Mouse (Mus musculus) midbrain, embryonic 15.5 days (tissue): ENCODE data around the gene Bbc3. TPM values are rescaled to one million over a fixed set of nuclear protein-coding genes. Genes with fewer than 3 reads are reported as not detected.

Experiments
- ATAC-seq: fragments of 200-750 bp; cut with Nextera tagmentation; replicated peaks from 2 replicates; pipeline ENCODE4 v1.8.0; 2017; ENCODE audit warnings: moderate TSS enrichment
- H3K27ac ChIP-seq: fragments of 300-500 bp; sonication (generic); 2 replicates; pipeline ENCODE4 v1.5.1; 2015; ENCODE audit warnings: mild to moderate bottlenecking, inconsistent platforms
- H3K27me3 ChIP-seq: fragments of 300-500 bp; sonication (generic); replicated peaks from 2 replicates; pipeline ENCODE4 v1.6.1; 2015; ENCODE audit warnings: inconsistent platforms
- H3K36me3 ChIP-seq: fragments of 300-500 bp; sonication (generic); replicated peaks from 2 replicates; pipeline ENCODE4 v1.6.1; 2015; ENCODE audit warnings: inconsistent platforms
- H3K4me1 ChIP-seq: fragments of 300-500 bp; sonication (generic); 2 replicates; pipeline ENCODE4 v1.6.1; 2015; ENCODE audit warnings: inconsistent platforms
- H3K4me2 ChIP-seq: fragments of 300-500 bp; sonication (generic); 2 replicates; pipeline ENCODE4 v1.6.1; 2015; ENCODE audit warnings: inconsistent platforms, mild to moderate bottlenecking, moderate library complexity
- H3K4me3 ChIP-seq: fragments of 300-500 bp; sonication (generic); 2 replicates; pipeline ENCODE4 v1.5.1; 2015; ENCODE audit warnings: mild to moderate bottlenecking, inconsistent platforms
- H3K9ac ChIP-seq: fragments of 300-500 bp; sonication (generic); 2 replicates; pipeline ENCODE4 v1.6.1; 2015; ENCODE audit warnings: mild to moderate bottlenecking, inconsistent platforms
- H3K9me3 ChIP-seq: fragments of 300-500 bp; sonication (generic); 2 replicates; pipeline ENCODE4 v1.6.1; 2016; ENCODE audit warnings: inconsistent platforms
- WGBS: fragments of 180-500 bp; shearing (Covaris S2); methylation state at CpG from one replicate; pipeline ENCODE4 v1.1.7; 2015; ENCODE audit warnings: mixed read lengths; 5-methylcytosine and 5-hydroxymethylcytosine counted together
- polyA plus RNA-seq: library from polyadenylated mRNA; unstranded; fragments of >200 nt; fragmentation: Nextera tagmentation; extraction: Ambion mirVana; gene quantifications from 2 replicates; pipeline ENCODE4 v1.2.1, GENCODE M21; 2015

The Bbc3 gene
- polyA plus RNA-seq, 1 experiment from 2014 or later, result 35.0 TPM

- Histone ChIP-seq H3K9ac (no peak overlapping the region), H3K4me2 (no peak overlapping the region), H3K27me3 (no peaks in the 10 kb centered on the region), H3K27ac (0 out of 2 replicates have a peak overlapping the region, but pooled peaks have one; percentile 9), H3K4me1 (peaks cover 2% of the 10 kb centered on the region; the same call in 1 of the 2 replicates), H3K9me3 (no peaks in the 10 kb centered on the region), H3K36me3 (peaks cover 20% of the 10 kb centered on the region; the same call in 1 of the 2 replicates), H3K4me3 (no peak overlapping the region)
- ATAC-seq, result peak; percentile 60
- WGBS, result 30% methylated on average over 8 of the region's 8 CpGs
Measured at GRCm38 (mm10) chr7:16325920-16326606, 17.9 kb downstream of the Bbc3 start.

GRCm38 (mm10) chr7:16326607-16326971 lies 18.4 kb downstream of the Bbc3 start:
- Histone ChIP-seq H3K9ac (no peak overlapping the region), H3K4me2 (no peak overlapping the region), H3K27ac (no peak overlapping the region), H3K4me1 (peaks cover 2% of the 10 kb centered on the region; the same call in 1 of the 2 replicates), H3K27me3 (no peaks in the 10 kb centered on the region), H3K36me3 (peaks cover 22% of the 10 kb centered on the region; the same call in 1 of the 2 replicates), H3K4me3 (no peak overlapping the region), H3K9me3 (no peaks in the 10 kb centered on the region)
- WGBS, result 93% methylated on average over 2 of the region's 2 CpGs
- no peak for ATAC-seq

GRCm38 (mm10) chr7:16329146-16329545 lies 21.0 kb downstream of the Bbc3 start:
- Histone ChIP-seq H3K4me1 (peaks cover 2% of the 10 kb centered on the region; the same call in 1 of the 2 replicates), H3K4me3 (no peak overlapping the region), H3K27me3 (no peaks in the 10 kb centered on the region), H3K27ac (no peak overlapping the region), H3K9ac (no peak overlapping the region), H3K4me2 (no peak overlapping the region), H3K36me3 (peaks cover 26% of the 10 kb centered on the region; the same call in 1 of the 2 replicates), H3K9me3 (no peaks in the 10 kb centered on the region)
- no peak for ATAC-seq
- 85% methylated on average over 3 of the region's 3 CpGs for WGBS

- H3K4me3 ChIP-seq, result no peak overlapping the region
- no peak for ATAC-seq
- no peaks in the 10 kb centered on the region for H3K27me3 ChIP-seq
- 83% methylated on average over 2 of the region's 2 CpGs for WGBS
- no peaks in the 10 kb centered on the region for H3K9me3 ChIP-seq
- no peak overlapping the region for H3K27ac ChIP-seq
- no peak overlapping the region for H3K4me2 ChIP-seq
- H3K9ac ChIP-seq, result no peak overlapping the region
- peaks cover 4% of the 10 kb centered on the region; the same call in 1 of the 2 replicates for H3K36me3 ChIP-seq
- H3K4me1 ChIP-seq, result no peaks in the 10 kb centered on the region
Measured at GRCm38 (mm10) chr7:16337733-16338132, 29.5 kb downstream of the Bbc3 start.

- H3K4me2 ChIP-seq, result no peak overlapping the region
- H3K9ac ChIP-seq, result no peak overlapping the region
- H3K27me3 ChIP-seq, result no peaks in the 10 kb centered on the region
Measured at GRCm38 (mm10) chr7:16344598-16344997, 36.4 kb downstream of the Bbc3 start.

GRCm38 (mm10) chr7:16345297-16345696 lies 37.1 kb downstream of the Bbc3 start:
- H3K4me2 ChIP-seq, result no peak overlapping the region
- no peak overlapping the region for H3K4me3 ChIP-seq
- no peak overlapping the region for H3K9ac ChIP-seq
- WGBS, result 86% methylated on average over 4 of the region's 4 CpGs
- H3K9me3 ChIP-seq, result no peaks in the 10 kb centered on the region
- H3K36me3 ChIP-seq, result peaks cover 3% of the 10 kb centered on the region; the same call in 1 of the 2 replicates
- H3K4me1 ChIP-seq, result no peaks in the 10 kb centered on the region
- no peak for ATAC-seq
- no peaks in the 10 kb centered on the region for H3K27me3 ChIP-seq
- H3K27ac ChIP-seq, result no peak overlapping the region

More at GRCm38 (mm10) chr7:16344598-16344997, 36.4 kb downstream of the Bbc3 start:
- Histone ChIP-seq H3K4me1 (no peaks in the 10 kb centered on the region), H3K27ac (no peak overlapping the region), H3K4me3 (no peak overlapping the region), H3K9me3 (no peaks in the 10 kb centered on the region), H3K36me3 (peaks cover 3% of the 10 kb centered on the region; the same call in 1 of the 2 replicates)
- ATAC-seq, result no peak
- WGBS, result 84% methylated on average over 3 of the region's 3 CpGs

- Histone ChIP-seq H3K9ac (no peak overlapping the region), H3K27ac (no peak overlapping the region), H3K27me3 (no peaks in the 10 kb centered on the region), H3K4me1 (no peaks in the 10 kb centered on the region), H3K4me3 (no peak overlapping the region), H3K9me3 (no peaks in the 10 kb centered on the region), H3K4me2 (no peak overlapping the region), H3K36me3 (peaks cover 15% of the 10 kb centered on the region)
- ATAC-seq, result no peak
- 93% methylated on average over 5 of the region's 5 CpGs for WGBS
Measured at GRCm38 (mm10) chr7:16349999-16350398, 41.8 kb downstream of the Bbc3 start.

- no peak overlapping the region for H3K4me2 ChIP-seq
- no peak for ATAC-seq
- H3K9me3 ChIP-seq, result no peaks in the 10 kb centered on the region
- peaks cover 28% of the 10 kb centered on the region; the same call in 1 of the 2 replicates for H3K36me3 ChIP-seq
- no peaks in the 10 kb centered on the region for H3K27me3 ChIP-seq
- WGBS, result 93% methylated on average over 3 of the region's 3 CpGs
- H3K4me3 ChIP-seq, result no peak overlapping the region
- H3K9ac ChIP-seq, result no peak overlapping the region
- H3K27ac ChIP-seq, result no peak overlapping the region
- no peaks in the 10 kb centered on the region for H3K4me1 ChIP-seq
Measured at GRCm38 (mm10) chr7:16355854-16356594, 47.8 kb downstream of the Bbc3 start.

GRCm38 (mm10) chr7:16357602-16358001 lies 49.4 kb downstream of the Bbc3 start:
- no peak overlapping the region for H3K27ac ChIP-seq
- no peak for ATAC-seq
- H3K27me3 ChIP-seq, result no peaks in the 10 kb centered on the region
- H3K4me2 ChIP-seq, result no peak overlapping the region
- peaks cover 24% of the 10 kb centered on the region; the same call in 1 of the 2 replicates for H3K36me3 ChIP-seq
- no peaks in the 10 kb centered on the region for H3K4me1 ChIP-seq
- no peak overlapping the region for H3K9ac ChIP-seq
- H3K4me3 ChIP-seq, result no peak overlapping the region
- no peaks in the 10 kb centered on the region for H3K9me3 ChIP-seq
- 90% methylated on average over 3 of the region's 3 CpGs for WGBS

GRCm38 (mm10) chr7:16364319-16364718 lies 56.1 kb downstream of the Bbc3 start:
- no peak overlapping the region for H3K27ac ChIP-seq
- WGBS, result 94% methylated on average over 1 of the region's 1 CpGs
- H3K9ac ChIP-seq, result no peak overlapping the region
- H3K4me2 ChIP-seq, result no peak overlapping the region
- H3K27me3 ChIP-seq, result peaks cover 8% of the 10 kb centered on the region
- no peak for ATAC-seq
- peaks cover 25% of the 10 kb centered on the region for H3K36me3 ChIP-seq
- H3K4me3 ChIP-seq, result no peak overlapping the region
- H3K4me1 ChIP-seq, result peaks cover 6% of the 10 kb centered on the region; the same call in 1 of the 2 replicates
- no peaks in the 10 kb centered on the region for H3K9me3 ChIP-seq

- Histone ChIP-seq H3K4me2 (no peak overlapping the region), H3K27me3 (peaks cover 8% of the 10 kb centered on the region), H3K4me1 (peaks cover 6% of the 10 kb centered on the region; the same call in 1 of the 2 replicates), H3K4me3 (no peak overlapping the region), H3K36me3 (peaks cover 30% of the 10 kb centered on the region), H3K27ac (no peak overlapping the region), H3K9me3 (no peaks in the 10 kb centered on the region), H3K9ac (no peak overlapping the region)
- ATAC-seq, result no peak
- WGBS, result 11% methylated on average over 4 of the region's 4 CpGs
Measured at GRCm38 (mm10) chr7:16364901-16365500, 56.8 kb downstream of the Bbc3 start.

GRCm38 (mm10) chr7:16366133-16366646 lies 58.0 kb downstream of the Bbc3 start:
- Histone ChIP-seq H3K27me3 (peaks cover 8% of the 10 kb centered on the region), H3K4me1 (peaks cover 6% of the 10 kb centered on the region; the same call in 1 of the 2 replicates), H3K4me2 (no peak overlapping the region), H3K36me3 (peaks cover 34% of the 10 kb centered on the region), H3K4me3 (no peak overlapping the region), H3K27ac (no peak overlapping the region), H3K9ac (no peak overlapping the region), H3K9me3 (no peaks in the 10 kb centered on the region)
- 69% methylated on average over 10 of the region's 10 CpGs for WGBS
- ATAC-seq, result no peak
